Mouse (Mus musculus) hematopoietic stem cell, adult 5-6 weeks (primary cell): ENCODE results near the gene Mis18a. TPM values are rescaled to one million over a fixed set of nuclear protein-coding genes. Genes with fewer than 3 reads are reported as not detected.
A peak's percentile ranks its signal among the peaks of the same experiment; 100 is the strongest.

Experiments
- ATAC-seq, 2 experiments: fragments of 125-278 bp in 1 of 2; replicated peaks in 1 of 2; 2 replicates each; pipeline ENCODE4 v1.8.0; 2016 to 2017; ENCODE audit warnings: inconsistent platforms in 2 of 2, mild to moderate bottlenecking in 2 of 2, moderate number of reproducible peaks in 2 of 2, low read depth in 1 of 2, moderate TSS enrichment in 1 of 2; ENCODE audit not compliant: low FRiP score in 2 of 2, poor library complexity in 2 of 2, severe bottlenecking in 2 of 2, insufficient read depth in 1 of 2, low TSS enrichment in 1 of 2
- total RNA-seq: library from RNA; stranded (forward); fragments of 172-1452, 232-1000 nt; gene quantifications from 2 replicates; pipeline ENCODE4 v1.2.3, GENCODE M21; 2017

Gene Mis18a
- total RNA-seq, 1 experiment from 2014 or later = 45.1 TPM

DNA sequence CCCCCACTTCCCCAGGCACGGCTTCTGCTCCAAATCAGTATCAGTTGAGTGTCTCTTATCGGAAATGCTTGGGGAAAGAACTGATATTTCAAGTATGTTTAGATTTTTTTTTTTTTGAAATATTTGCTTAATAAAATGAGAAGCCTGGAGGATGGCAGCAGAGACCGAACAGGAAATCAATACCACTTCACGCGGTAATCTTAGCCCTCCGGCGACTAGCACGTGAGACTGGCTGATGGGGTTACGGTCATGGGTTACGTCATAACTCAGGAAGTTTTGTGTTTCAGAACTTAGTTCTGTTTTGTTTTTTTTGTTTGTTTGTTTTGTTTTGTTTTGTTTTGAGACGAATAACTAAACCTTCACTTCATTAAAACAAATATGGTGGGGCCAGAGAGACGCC, 16.9 kb downstream of the Mis18a start:
- ATAC-seq = no peak

DNA sequence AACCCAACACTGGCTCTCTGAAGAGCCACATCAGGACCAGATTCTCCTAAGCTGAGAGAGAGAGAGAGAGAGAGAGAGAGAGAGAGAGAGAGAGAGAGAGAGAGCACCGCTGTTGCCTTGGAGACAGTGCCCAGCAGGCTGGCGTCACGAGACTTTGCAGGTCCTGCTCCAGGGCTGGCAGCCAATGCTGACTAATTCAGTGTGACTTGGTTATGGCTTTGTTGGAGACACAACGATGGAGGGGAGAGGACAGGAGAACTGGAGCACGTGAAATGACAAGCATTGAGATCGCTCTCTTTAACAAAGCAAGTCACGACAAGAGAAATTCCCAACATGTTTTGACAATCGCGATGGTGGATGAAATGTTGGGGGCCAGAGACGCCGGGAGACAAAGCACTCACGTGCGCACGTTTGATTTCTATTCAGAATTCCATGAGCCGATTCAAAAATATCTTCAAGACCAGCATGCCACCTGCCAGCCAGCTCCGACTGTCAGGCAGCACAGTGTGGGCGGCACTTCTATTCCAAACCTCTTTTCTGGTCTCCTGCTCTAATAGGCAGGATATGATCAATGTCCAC, 17.4 kb downstream of the Mis18a start:
- no peak for ATAC-seq

DNA sequence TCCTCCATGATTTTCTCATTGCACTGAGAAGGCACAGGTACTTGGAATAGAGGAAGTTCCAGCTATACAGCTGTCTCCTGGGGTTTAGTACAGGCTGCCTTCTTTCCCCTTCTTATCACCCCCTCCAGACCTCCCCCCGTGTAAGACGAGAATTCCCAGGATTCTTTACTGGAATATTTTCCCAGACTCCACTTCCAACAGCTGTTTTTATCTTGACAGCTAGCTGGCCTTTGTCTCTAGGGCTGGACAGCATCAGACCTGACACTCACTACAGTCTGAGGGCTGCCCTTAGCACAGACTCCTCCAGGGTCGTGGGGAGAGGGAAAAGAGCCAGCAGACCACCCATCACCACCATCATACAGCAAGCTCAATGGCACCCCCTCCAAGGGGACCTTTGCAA, 20.9 kb downstream of the Mis18a start:
- no peak for ATAC-seq

GRCm38 (mm10) chr16:90704161-90704825, 22.9 kb downstream of the Mis18a start:
- ATAC-seq = no peak

- ATAC-seq = no peak
Observed at GRCm38 (mm10) chr16:90703646-90704045, 23.6 kb downstream of the Mis18a start.

GRCm38 (mm10) chr16:90701541-90701940, 25.7 kb downstream of the Mis18a start:
- ATAC-seq = no peak

DNA sequence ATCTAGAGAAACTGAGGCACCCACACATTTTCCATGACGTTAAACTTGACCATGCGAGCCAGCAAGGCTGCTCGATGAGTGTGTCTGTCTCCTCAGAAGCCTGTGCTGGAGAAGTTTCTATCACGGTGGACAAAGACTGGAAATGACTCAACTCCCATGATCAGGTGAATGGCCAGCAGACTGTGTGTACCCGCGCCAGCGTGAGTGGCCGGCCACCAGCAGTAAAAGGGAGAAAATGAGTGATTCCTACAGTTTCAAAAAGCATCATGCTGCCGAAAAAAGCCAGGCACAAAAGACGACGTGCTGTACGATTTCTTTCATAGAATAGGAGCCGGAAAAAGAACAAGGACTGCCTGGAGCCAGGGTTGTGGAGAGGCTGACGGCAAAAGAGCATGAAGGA, 27.8 kb downstream of the Mis18a start:
- no peak for ATAC-seq

DNA sequence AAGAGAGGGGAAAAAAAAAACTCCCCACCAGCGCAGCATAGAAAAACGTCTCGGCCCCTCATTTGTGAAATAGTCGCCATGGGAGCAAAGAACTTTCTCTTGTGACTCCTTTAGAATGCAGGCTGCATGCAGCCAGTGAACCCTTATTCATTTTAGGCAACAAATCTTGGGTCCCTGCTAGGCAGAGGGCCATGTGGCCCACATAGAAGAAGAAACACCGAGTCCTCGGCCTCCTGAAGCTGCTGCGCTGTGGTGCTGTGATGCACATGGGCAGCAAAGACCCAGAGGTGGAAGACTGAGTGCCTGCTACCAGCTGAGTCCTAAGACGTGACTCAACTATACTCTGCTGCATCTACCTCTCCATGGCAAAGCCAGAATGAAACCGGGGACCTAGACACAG, 30.9 kb downstream of the Mis18a start:
- ATAC-seq = no peak

GRCm38 (mm10) chr16:90695121-90695520, 32.1 kb downstream of the Mis18a start:
- no peak for ATAC-seq

DNA sequence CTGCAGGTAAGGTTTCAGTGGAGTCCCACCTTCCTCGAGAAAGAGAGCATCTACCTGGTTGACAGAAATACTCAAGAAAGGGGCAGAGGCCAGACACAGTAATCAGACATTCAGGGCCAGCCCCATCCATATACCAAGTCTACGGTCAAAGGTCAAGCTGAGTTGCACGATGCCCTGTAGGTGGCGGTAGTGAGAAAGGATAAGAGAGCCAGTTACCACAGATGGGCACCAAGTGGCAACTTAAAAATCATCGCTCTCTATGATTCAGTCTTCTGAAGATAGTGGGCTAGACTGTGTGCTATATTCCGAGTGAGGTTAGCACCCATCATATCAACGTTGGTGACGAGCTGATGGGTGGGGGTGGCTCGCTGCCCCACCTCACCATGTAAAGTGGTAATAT, 32.5 kb downstream of the Mis18a start:
- ATAC-seq = peak in 1 of 2 experiments; percentile 81; a peak in 3 of 4 replicates

DNA sequence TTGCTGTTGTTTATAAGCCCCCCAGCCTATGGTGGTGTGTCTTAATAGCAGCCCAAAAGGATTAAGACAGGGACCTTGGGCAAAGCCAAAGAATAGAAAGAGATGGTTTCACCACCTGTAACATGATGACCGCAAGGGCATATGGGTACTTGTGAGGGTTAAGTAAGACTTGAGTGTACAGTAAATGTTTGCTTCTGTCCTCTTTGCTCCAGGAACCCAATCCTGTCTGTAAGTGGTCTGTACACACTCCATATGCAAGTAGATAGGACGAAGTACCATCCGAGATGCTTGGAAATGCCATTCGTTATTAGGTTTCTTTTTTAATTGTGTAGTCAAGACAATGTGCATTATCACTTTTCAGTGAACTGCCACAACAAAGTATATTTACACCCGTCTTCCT, 33.6 kb downstream of the Mis18a start:
- no peak for ATAC-seq

DNA sequence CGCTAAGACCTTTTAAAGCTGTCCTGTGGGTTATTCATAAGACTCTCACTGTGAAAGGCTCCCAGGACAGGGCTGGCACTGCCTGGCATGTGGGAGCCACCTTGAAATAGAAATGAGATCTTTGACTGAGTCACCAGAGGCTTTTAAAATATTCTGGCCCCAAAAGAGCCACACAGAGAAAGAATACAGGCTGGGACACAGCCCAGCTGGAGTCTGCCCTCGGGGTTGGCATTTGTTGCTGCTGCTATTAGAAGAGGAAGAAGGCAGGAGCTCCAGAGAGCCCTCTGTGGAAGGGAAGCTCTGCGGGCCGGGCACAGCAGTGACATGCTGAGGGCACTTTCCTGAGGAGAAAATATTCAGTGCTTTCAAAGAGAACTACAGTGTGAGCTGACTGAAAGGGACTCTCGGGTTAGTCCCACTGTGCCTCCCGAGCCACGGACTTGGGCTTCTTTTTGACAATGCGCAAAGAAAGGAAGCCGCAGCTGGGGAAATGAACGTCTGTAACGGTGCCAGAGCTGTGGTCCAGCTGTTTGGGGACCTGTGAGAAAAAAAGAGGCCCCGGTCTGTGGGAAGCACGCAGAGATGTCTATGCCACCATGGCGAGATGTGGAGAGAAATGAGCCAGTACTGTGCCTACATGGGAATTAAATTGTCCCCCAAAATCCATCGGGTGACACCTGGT, 34.4 kb downstream of the Mis18a start:
- ATAC-seq = no peak

DNA sequence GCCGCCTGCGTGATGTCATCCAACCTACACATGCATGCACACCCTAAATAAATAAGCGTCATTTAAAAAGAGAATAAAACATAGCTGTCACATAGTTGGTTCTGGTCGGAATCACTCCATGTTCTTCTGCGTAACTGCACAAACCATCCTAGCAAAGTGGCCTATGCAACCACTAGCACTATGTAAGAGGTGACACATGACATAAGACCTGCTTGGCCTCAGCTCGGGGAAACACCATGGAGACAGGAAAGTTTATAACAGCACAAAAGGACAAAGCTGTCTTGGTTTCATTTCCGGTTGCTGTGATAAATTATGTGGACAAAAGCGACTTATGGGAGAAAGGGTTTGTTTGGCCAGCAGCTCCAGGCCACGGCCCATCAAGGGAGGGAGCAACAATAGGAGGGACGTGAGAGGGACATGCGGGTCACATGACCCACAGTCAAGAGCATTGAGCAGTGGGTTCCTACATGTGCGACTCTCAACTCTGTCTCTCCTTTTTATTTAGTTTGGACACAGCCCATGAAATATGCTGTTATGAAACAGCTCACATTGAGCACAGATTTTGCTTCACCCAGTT, 39.4 kb downstream of the Mis18a start:
- no peak for ATAC-seq

GRCm38 (mm10) chr16:90687011-90687410, 40.2 kb downstream of the Mis18a start:
- no peak for ATAC-seq

DNA sequence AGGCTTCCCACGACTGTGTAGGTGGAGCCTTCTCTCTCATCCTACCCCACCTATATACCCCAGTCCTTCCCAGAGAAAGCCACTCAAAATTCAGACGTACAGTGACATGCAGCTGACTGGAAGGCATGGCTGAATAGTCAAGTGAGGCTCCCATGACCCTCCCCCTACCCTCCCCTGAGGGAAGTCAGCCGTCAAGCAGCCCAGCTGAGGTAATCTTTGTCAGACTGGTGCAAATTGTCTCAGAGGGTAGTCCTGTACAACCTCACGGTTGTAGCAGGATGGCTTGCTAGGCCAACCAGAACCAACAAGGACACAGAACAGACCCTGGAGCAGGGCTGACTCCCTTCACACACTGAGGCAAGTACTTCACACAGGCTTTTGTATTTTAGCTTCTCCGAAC, 43.1 kb downstream of the Mis18a start:
- no peak for ATAC-seq

GRCm38 (mm10) chr16:90679984-90680383, 47.2 kb downstream of the Mis18a start:
- no peak for ATAC-seq

DNA sequence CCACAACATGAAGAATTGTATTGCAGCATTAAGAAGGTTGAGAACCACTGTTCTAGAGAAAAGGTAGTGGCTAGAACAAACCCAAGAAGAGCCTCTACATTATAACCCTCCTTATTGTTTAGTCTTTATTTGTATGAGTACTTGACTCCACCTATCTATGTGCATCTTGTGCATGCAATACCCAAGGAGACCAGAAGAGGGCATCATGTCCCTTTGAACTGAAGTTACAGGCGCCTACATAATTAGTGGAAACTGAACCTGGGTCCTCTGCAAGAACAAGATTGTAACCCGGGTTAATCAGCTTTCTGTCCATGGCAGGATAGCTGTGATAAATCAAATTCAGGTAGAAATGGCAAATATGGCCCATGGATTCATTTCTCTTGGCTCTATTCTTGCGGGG, 48.4 kb downstream of the Mis18a start:
- no peak for ATAC-seq

GRCm38 (mm10) chr16:90676920-90677574, 50.2 kb downstream of the Mis18a start:
- ATAC-seq = peak; percentile 55 to 71
